Mouse (Mus musculus): Measurements from ENCODE around the gene Armh3.

Gene Armh3

DNA sequence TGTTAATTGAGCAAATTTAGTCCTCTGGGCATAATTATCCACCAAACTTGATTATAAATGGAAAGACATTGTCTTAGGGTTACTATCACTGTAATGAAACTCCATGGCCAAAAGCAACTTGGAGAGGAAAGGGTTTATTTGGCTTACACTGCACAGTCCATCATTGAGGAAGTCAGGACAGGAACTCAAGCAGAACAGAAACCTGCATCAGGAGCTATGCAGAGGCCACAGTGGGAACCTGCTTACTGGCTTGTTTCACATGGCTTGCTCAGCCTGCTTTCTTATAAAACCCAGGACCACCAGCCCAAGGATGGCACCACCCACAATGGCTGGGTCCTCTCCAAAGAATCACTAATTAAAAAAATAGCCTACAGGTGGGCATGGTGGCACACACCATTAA, 13.9 kb downstream of the Armh3 start:
- no peak for DNase-seq

DNA sequence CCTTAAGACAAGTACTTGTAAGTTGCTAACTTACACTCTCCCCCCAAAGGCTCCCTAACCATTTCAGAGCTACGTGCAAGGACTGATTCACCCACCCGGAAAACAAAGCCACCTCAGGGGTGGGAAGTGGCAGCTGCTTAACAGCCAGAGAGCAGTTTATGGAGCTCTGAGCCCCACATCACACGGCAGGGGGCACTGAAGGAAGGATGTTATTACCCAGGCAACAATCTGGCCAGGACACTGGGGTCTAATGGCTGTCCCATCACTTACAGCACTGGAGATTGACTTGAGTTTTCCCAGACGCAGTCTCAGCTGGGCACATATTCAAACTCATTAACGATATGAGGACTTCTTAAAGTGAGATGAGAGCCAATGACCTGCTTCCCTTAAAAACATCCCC, 37.5 kb downstream of the Armh3 start:
- no peak for DNase-seq

DNA sequence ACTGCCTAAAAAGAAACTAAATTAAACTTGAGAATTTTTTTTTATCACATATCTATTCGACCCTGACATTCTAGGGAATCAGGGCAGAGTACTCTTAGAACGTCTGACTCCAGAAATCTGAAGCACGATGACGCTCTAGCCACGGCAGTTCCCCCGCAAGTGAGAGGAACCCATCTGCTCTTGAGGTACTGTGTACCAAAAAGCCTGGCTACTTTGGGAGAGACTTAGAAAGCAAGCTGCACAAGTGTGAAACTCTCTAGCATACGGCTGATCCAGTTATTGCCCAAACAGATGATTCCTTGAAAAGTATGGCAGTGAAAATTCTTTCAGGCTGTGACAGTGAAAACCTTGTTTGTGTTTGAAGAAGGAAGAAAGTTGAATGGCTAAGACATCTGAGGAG, 41.6 kb downstream of the Armh3 start:
- no peak for DNase-seq

DNA sequence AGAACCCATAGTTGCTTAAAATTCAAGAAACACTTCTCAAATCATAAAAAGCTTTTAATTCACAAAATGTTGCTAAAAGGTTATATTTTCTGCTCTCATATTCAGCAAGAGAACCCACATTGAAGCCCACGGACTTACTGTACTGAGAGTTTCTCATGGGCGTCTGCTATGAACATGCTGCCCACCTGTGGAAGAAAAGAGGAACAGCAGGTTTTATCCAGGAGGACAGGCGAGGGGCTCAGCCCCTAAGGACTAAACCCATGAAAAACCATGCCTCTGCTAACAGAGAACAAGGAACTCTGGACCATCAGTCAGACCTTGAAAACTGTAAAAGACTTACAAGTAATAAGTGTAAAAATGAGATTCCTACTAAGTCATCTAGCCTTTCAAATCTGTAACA, 45.0 kb downstream of the Armh3 start:
- DNase-seq: peak; percentile 10 to 22

DNA sequence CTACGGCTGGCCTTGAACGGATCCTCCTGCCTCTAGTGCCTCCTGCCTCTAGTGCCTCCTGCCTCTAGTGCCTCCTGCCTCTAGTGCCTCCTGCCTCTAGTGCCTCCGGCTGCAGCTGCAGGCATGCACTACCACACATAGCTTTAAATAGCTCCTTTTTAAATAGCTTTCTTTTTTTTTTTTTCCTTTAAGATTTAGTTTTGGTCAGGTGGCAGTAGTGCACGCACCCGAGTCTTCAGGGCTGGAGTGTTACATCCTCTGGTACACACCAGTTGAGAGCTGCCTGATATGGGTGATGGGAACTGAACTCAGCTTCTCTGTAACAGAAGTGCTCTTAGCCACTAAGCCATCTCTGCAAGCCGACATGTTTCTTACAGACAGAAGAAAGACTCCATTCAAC, 49.1 kb downstream of the Armh3 start:
- DNase-seq: no peak

DNA sequence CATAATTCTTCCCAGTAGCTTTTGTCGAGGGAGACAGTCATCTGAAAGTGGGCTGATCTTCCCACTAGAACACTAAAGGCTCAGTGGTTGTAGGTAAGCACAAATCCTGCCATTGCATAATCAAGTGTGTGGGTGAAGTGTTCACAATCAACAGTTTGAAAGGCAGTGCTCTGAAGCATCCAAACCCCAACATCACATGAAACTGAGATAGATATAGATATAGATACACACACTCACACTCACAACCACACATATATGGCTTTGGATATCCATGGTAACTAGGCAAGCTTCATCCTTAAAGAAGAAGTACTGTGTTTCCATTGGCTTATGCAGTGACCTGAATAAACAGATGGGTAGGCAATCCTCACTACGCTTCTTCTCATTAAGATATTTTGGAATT, 50.5 kb downstream of the Armh3 start:
- DNase-seq: no peak

DNA sequence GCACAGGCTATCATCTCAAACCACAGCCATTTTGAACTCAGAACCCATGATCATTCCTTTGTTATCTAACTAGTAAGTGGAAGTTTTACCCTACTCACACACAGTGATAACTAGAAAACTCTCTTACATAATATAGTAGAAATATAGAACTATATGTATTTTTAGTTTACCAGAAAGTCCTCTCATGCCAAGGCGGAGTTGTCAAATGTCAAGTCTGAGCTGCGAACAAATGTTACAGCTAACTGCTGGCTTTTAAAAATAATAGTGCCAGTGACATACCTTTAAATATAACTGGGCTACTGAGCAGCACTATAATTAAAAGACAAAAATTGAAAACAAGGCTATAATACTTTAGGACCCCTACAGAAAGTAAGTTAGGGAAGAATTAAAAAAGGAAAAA, 51.0 kb downstream of the Armh3 start:
- no peak for DNase-seq

DNA sequence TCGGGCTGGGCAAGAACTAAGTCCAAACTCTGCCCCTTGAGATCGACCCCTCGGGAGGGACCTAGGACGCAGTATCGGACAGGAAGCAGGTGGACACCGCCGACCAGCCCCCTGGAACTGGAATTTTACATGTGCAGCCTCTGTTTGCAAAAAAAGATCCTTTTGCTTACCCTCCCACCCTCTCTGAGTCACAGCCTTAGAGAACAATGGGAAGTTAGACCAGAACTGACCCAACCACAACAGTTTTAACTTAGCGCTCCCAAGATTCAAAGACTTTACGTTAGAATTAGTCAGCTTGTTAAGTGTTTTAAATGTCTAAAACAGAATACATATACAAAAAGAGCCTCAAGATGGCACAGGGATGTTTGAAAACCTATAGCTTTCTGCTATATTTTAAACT, 51.7 kb downstream of the Armh3 start:
- DNase-seq: no peak

DNA sequence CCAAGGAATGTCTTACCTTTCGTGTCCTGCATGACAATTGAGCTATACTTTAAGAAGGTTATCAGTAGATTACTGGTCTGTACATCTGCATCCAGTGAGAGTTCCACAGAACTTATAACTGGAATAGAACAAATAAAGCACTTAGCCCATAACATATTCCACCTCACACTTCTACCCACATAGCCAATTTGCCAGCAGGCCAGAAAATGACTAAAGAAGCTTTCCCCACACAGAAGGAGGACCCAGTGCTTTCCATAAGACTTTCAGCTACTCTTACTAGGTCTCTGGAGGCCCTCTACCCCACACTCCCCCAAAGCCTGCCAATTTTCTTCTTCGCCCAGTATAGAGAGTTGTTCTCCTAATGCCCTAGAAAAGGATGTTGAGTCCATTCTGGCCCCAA, 52.3 kb downstream of the Armh3 start:
- DNase-seq: no peak

DNA sequence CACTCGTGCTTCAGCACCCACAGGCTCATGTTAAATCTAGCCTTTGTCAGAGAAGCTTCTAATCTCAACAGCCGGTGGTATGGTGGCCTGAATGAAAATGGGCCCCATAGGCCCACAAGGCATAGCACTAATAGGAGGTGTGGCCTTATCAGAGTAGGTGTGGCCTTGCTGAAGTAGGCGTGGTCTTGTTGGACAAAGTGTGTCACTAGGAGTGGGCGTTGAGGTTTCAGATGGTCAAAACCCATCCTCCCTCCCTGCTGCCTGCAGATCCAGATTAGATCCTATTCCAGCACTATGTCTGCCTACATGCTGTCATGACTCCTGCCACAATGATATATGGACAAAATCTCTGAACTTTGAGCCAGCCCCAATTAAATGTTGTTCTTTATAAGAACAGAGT, 54.5 kb downstream of the Armh3 start:
- no peak for DNase-seq

DNA sequence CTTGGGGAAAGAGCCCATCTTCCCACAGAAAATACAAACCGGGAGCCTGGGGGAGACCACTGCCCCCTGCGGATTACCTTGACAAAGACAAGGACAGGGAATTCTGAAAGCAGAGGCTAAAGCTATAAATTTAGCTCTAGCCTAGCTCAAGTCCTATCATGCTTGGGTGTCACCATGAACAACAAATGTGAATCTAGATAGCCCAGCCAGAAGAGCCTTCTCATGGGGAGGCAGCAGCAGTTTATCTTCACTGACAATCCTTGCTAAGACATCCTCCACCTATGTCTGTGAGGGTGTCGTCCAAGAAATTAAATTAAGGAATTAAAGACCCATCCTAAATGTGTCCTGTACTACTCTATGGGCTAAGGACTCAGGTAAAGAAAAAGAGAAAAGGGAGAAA, 60.2 kb downstream of the Armh3 start:
- no peak for DNase-seq

DNA sequence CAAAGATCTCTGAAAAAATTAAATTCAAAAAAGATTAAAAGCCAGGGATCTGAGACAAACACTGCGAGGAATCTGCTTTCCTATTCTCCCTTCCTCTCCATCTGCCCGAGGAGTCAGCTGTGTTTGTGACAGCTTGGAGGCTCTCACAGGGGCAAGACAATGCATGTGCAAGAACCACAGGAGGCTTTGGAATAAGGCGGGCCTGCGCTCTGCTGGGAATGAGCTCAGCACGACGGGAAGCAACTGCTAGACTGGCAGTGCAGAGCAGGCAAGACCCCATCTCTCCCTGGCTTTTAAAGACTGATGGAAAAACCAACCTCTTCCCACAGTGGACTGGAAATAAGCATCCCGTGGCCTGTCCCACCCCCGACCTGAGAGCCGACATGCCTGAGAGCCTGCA, 60.8 kb downstream of the Armh3 start:
- DNase-seq: peak; percentile 59 to 66

DNA sequence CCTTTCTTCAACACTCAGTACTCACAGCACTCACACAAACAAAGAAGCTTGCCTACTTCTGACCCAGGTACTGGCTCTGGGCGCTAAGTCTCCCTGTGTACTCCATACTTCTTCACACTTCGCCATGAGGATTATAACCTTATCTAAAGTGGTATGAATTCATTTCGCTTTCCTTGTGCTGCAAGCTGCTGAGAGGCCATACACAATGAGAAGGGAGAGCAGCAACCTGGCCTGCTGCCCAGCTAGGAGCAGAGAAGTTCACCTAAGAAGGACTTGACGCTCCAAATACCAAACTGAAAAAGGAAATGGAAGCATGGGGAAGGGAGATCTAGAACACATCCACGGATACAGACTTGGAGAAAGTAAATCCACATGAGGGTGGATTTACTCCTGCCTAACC, 71.1 kb downstream of the Armh3 start:
- DNase-seq: no peak

DNA sequence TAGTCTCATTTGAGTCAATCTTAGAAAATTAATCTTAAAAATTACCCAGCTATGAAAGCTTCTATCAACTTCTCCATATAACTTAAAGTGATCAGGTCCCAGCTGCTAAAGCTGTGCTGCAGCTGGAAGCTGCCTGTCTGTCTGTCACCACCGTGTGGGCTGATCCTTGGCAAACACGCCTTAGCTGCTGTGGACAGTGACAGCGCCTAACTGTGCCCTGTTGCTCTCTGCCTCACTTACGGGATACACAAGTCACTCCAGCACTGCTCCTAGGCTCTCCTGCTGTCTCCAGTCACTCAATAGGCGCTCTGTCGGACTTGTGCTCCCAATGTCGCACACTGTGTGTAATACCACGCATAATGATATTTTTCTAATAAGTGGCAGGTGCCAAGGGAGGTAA, 71.9 kb downstream of the Armh3 start:
- no peak for DNase-seq

DNA sequence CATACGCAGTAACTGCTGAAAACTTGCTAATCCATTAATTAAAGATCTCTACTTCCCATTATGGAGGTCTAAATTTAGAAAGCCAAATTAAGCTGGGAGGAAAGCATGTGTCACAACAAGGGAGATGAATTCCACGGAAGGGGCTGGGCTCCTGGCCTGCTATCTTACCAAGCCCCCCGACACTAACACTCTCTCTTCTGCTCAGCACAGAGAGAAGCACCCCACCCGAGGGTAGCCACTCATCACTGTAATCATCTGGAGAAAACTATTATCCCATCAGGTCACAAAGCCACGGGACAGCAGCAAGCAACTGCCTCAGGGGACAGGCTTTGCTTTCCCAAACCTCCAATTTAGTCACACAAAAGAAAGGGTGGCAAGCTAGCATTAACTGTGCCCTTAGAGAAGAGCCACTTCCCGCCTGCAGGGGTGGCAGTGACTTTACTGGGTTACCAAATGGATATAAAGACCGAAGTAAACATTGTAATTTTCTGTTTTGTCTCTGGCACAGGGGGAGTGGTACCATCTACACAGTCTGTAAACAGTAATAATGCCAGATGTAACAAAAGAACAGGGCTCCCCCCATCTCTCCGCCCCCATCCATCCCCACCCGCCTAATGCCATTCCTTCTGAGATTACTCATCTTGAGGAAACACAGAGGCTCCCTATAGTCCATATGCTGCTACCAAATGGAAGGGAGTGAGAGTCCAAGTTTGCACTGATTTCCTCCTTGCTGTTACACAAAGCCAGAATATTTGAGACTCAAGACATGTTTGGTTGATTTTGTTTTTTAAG, 77.8 kb downstream of the Armh3 start:
- no peak for DNase-seq

DNA sequence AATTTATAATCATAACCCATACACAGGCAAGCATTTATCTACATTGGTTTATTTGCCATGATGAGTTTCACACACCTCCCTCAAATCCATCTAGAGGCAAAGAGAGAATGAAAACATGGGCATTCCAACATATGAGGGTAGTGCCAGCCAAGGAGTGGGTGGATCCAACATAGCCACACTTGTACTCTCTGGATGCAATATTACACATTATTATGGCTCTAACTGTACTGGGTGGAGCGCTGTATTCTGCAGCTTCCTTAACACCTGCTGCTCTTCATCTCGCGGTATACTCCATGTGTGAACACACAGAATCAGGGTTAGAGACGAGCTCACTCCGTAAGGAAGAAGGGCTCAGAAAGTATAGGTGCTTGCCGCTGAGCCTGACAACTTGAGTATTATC, 79.9 kb downstream of the Armh3 start:
- DNase-seq: no peak

DNA sequence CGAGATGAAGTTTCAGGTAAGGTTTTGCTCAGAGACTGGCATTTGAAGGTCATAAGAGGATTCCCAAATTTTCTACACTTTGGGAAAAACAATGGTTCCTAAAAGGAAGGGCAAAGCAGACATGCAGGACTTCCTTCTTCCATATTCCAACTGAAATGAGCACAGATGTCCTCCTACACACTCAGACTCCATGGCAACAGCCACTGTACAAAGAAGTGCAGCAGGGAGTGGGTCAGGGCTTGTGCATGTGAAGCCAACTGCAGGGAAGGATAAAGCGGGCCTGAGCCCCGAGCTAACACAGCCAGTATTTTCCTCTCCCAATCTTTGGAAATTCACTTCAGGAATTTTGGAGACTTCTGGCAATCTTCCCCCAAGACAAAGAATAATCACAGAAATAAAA, 80.4 kb downstream of the Armh3 start:
- no peak for DNase-seq

DNA sequence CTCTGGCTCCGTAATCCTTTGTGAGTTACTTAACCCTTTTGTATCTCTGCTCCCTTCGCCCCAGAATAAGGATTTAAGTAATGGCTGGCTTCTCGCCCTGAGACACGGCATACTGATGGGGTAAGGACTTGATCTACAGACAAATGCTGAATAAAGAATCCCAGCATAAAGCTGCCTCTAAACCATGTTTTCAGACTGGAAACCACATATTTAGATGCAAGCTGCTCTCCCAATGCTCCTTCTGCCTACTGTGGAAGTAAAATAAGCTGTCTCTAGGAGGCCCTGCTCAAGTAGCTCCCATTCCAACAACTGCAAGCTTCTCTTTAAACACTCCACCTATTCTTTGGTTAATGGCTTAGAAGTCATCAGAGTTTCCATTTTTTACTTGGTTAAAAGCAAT, 81.8 kb downstream of the Armh3 start:
- DNase-seq: no peak

DNA sequence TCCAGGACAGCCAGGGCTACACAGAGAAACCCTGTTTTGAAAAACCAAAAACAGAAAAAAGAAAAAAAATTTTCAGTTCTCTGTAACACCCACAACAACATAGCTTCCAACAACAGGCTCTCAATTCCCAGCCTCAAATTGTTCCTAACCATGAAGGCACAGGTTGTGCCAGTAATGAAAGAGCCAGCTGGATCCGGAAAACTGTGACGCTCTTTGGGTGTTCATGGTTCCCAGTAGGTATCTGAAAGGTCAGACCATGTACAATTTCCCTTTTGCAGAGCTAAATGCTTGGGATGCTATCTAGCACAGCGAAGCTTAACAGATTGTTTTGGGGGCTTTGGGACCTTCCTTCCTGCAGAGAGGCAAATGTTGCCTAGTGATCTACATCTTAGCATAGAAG, 82.3 kb downstream of the Armh3 start:
- no peak for DNase-seq

DNA sequence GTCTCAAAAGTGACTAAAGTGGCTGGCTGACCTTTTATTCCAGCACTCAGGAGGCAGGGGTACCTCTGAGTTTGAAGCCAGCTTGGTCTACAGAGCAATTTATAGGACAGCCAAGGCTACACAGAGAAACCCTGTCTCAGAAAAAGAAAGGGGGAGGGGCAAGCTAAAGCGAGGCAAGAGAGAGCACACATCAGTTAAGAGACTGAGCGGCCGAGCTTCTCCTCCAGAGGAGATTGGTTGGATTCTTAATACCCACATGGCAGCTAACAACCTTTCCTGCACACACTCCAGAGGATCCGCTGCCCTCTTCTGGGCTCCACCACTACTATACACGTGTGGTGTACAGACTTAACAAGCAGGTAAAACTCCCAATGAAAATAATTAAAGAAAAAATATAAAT, 85.3 kb downstream of the Armh3 start:
- DNase-seq: no peak

DNA sequence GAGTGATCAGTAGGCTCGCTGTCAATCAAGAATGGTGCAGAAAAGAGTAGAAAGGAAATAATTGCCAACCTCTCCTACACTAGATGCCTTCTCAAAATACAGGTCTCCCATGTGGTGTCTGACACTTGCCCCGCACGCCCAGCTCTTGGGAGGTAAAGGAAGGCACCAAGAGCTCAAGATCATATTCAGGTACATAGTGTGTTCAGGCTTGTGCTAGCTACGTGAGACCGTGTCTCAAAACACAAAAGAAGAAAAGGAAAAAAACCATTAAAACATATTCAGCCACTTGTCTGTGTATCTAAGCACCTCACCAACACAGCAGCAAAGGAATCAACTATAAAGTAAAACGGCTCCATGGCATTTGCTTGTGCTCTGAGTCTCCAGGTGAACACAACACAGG, 85.9 kb downstream of the Armh3 start:
- DNase-seq: no peak

DNA sequence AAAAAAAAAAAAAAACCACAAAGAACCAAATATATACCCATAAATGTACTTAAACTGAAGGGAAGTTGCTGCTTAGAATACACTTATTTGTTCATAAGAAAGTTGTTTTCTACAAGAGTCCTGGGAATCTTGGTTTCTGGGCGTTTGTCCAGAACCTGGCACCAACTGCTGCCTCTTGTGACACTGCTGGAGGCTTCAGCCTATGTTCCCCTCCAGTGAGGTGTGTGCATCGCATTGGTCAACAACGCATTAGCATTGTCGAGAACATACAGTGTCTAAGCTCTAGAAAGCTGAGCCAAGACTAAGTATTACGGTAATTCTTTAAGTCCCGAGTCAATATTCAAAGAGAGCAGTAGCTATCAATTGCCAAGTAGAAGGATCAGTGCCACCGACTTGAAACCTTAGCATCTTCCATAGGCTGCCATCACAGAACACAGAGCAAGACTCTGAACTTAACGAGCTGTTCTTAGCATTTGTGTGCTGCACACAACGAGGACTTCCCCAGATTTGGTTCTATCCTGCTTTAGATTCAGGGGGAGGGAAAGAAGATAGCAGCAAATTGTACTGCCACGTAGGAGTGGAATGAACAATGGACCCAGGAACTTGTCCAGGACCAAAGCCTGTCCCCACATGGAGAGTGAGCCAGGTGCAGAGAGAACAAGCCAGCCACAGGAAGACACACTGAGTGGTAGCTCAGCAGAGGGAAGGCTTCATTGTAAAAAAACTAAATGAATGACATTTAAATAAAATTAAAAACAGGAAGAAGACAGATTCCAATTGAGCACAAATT, 86.9 kb downstream of the Armh3 start:
- peak; percentile 36 to 42 for DNase-seq

DNA sequence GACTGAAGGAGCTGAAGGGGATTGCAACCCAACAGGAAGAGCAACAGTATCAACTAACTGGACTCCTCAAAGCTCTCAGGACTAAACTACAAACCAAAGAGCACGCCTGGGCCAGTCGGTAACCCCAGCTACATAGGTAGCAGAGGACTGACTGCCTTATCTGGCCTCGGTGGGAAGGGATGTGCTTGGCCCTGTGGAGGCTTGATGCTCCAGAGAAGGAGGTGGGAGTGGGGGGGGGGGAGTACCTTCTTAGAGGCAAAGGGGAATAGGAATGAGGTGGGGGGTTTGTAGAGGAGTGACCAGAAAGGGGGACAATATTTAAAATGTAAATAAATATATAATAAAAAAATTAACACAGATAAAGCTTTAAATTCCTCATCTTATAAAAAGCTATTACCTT, 90.0 kb downstream of the Armh3 start:
- DNase-seq: no peak

DNA sequence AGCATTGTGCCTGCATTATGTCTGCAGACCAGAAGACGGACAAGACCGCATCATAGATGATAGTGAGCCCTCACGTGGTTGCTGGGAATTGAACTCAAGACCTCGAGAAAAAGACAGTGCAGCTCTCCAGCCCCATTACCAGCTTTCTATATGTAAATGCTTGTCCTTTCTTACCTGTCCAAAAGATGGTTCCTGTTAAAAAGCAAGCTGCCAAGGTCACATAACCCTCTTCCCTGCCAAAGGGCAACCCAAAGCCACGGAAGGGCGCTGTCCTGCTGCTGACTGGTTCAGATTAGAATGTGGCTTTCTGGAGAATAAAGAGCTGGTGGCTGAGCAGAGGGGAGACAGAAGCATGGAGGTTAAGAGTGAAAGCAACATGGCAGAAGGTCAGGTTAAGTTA, 90.9 kb downstream of the Armh3 start:
- DNase-seq: no peak

DNA sequence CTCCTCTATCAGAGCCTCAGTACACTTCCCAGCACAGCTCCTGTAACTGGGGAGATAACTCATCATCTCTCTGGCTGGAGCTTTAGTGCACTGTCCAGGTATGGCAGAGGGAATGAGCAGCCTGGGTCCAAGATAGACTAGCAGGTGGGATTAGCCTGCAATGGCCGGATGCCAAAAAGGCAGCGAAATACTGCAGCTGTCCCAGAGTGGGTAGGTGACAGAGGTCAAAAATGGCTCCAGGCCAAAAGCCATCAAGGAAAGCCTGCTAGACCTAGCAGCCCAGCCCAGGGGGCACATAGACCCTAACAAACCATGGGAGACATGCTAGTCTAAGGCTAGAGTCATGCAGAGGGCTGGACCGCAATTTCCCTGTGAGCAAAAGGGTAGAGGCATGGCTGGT, 94.4 kb downstream of the Armh3 start:
- peak; percentile 4 to 7 for DNase-seq

Measured in cerebellum, adult 18-20 months (tissue).